Mouse (Mus musculus) stomach, embryonic 14.5 days (tissue): Measurements from ENCODE around the gene Olfr1013. TPM values are rescaled to one million over a fixed set of nuclear protein-coding genes. Genes with fewer than 3 reads are reported as not detected.

Source experiments
- ATAC-seq: fragments of 200-750 bp; cut with Nextera tagmentation; 2 replicates; pipeline ENCODE4 v1.8.0; 2017; ENCODE audit warnings: low read depth, moderate TSS enrichment; ENCODE audit not compliant: insufficient number of reproducible peaks, insufficient read depth, low FRiP score
- H3K27ac ChIP-seq: fragments of 300-500 bp; sonication (generic); 2 replicates; pipeline ENCODE4 v1.5.1; 2014; ENCODE audit warnings: mild to moderate bottlenecking, low read length, moderate library complexity, mixed read lengths
- H3K27me3 ChIP-seq: fragments of 300-500 bp; sonication (generic); 2 replicates; pipeline ENCODE4 v1.6.1; 2014; ENCODE audit warnings: low read length, control low read depth, mixed read lengths; ENCODE audit not compliant: control insufficient read depth, insufficient read depth
- H3K36me3 ChIP-seq: fragments of 300-500 bp; sonication (generic); 2 replicates; pipeline ENCODE4 v1.6.1; 2014; ENCODE audit warnings: mild to moderate bottlenecking, control low read depth, low read length, moderate library complexity, mixed read lengths; ENCODE audit not compliant: control insufficient read depth, insufficient read depth
- H3K4me1 ChIP-seq: fragments of 300-500 bp; sonication (generic); 2 replicates; pipeline ENCODE4 v1.6.1; 2014; ENCODE audit warnings: low read length, control low read depth, mixed read lengths; ENCODE audit not compliant: control insufficient read depth, insufficient read depth
- H3K4me2 ChIP-seq: fragments of 300-500 bp; sonication (generic); replicated peaks from 2 replicates; pipeline ENCODE4 v1.6.1; 2014; ENCODE audit warnings: low read depth, low read length, control low read depth
- H3K4me3 ChIP-seq: fragments of 300-500 bp; sonication (generic); 2 replicates; pipeline ENCODE4 v1.5.1; 2014; ENCODE audit warnings: low read depth, low read length, control low read depth
- H3K9ac ChIP-seq: fragments of 300-500 bp; sonication (generic); replicated peaks from 2 replicates; pipeline ENCODE4 v1.6.1; 2014; ENCODE audit warnings: low read depth, mild to moderate bottlenecking, control low read depth, low read length, moderate library complexity, mixed read lengths
- H3K9me3 ChIP-seq: fragments of 300-500 bp; sonication (generic); 2 replicates; pipeline ENCODE4 v1.6.1; 2016; ENCODE audit warnings: low read depth, low read length, control low read depth; ENCODE audit not compliant: control insufficient read depth
- WGBS: fragments of 180-500 bp; shearing (Covaris S2); extraction: QIAGEN DNeasy Blood & Tissue Kit; methylation state at CpG from one replicate; pipeline ENCODE4 v1.1.7; 2014; 5-methylcytosine and 5-hydroxymethylcytosine counted together
- polyA plus RNA-seq: library from polyadenylated mRNA; unstranded; fragments of >200 nt; fragmentation: Nextera tagmentation; extraction: Ambion mirVana; gene quantifications from 2 replicates; pipeline ENCODE4 v1.2.1, GENCODE M21; 2014

Gene Olfr1013
- polyA plus RNA-seq: not detected in 2 replicates

- no peaks in the 10 kb centered on the region for H3K9me3 ChIP-seq
- H3K4me1 ChIP-seq: no peaks in the 10 kb centered on the region
- no peaks in the 10 kb centered on the region for H3K27me3 ChIP-seq
- no peak within 1 kb of the TSS for H3K4me2 ChIP-seq
- H3K27ac ChIP-seq: no peak within 1 kb of the TSS
- no peak for ATAC-seq
- no peak within 1 kb of the TSS for H3K9ac ChIP-seq
- H3K4me3 ChIP-seq: no peak within 1 kb of the TSS
- no peaks in the 10 kb centered on the region for H3K36me3 ChIP-seq
Observed at GRCm38 (mm10) chr2:85766798-85767197, at the start of gene Olfr1013. Gene Olfr1013 (plus strand): TSS chr2:85767098.

GRCm38 (mm10) chr2:85725793-85726192, 41.1 kb upstream of the Olfr1013 start:
- no peak for ATAC-seq
- no peak overlapping the region for H3K4me2 ChIP-seq
- no peaks in the 10 kb centered on the region for H3K9me3 ChIP-seq
- H3K4me3 ChIP-seq: no peak overlapping the region
- 10% methylated on average over 3 of the region's 3 CpGs for WGBS
- no peak overlapping the region for H3K9ac ChIP-seq
- H3K4me1 ChIP-seq: no peaks in the 10 kb centered on the region
- H3K27me3 ChIP-seq: no peaks in the 10 kb centered on the region
- no peaks in the 10 kb centered on the region for H3K36me3 ChIP-seq
- no peak overlapping the region for H3K27ac ChIP-seq

GRCm38 (mm10) chr2:85753822-85754221, 13.1 kb upstream of the Olfr1013 start:
- Histone ChIP-seq H3K4me1 (no peaks in the 10 kb centered on the region), H3K27ac (no peak overlapping the region), H3K9me3 (no peaks in the 10 kb centered on the region), H3K36me3 (no peaks in the 10 kb centered on the region), H3K4me3 (no peak overlapping the region), H3K9ac (no peak overlapping the region), H3K27me3 (no peaks in the 10 kb centered on the region), H3K4me2 (no peak overlapping the region)
- no peak for ATAC-seq
- 84% methylated on average over 4 of the region's 4 CpGs for WGBS

GRCm38 (mm10) chr2:85762666-85763065, 4.2 kb upstream of the Olfr1013 start, which contains the start of gene Olfr1012:
Gene Olfr1012 (minus strand): TSS chr2:85762766.
- H3K27ac ChIP-seq: no peak within 1 kb of the TSS
- no peaks in the 10 kb centered on the region for H3K4me1 ChIP-seq
- H3K9ac ChIP-seq: no peak within 1 kb of the TSS
- no peaks in the 10 kb centered on the region for H3K27me3 ChIP-seq
- no peak for ATAC-seq
- 65% methylated on average over 1 of the region's 1 CpGs for WGBS
- H3K4me2 ChIP-seq: no peak within 1 kb of the TSS
- H3K36me3 ChIP-seq: no peaks in the 10 kb centered on the region
- H3K9me3 ChIP-seq: no peaks in the 10 kb centered on the region
- no peak within 1 kb of the TSS for H3K4me3 ChIP-seq

GRCm38 (mm10) chr2:85772413-85772812, 5.5 kb downstream of the Olfr1013 start, which contains the start of gene Olfr1014:
Gene Olfr1014 (plus strand): TSS chr2:85772713.
- Histone ChIP-seq H3K27me3 (no peaks in the 10 kb centered on the region), H3K36me3 (no peaks in the 10 kb centered on the region), H3K4me3 (no peak within 1 kb of the TSS), H3K27ac (no peak within 1 kb of the TSS), H3K9me3 (no peaks in the 10 kb centered on the region), H3K4me1 (no peaks in the 10 kb centered on the region), H3K9ac (no peak within 1 kb of the TSS), H3K4me2 (no peak within 1 kb of the TSS)
- ATAC-seq: no peak

- Histone ChIP-seq H3K9me3 (no peaks in the 10 kb centered on the region), H3K4me1 (no peaks in the 10 kb centered on the region), H3K4me2 (no peak within 1 kb of the TSS), H3K27ac (no peak within 1 kb of the TSS), H3K36me3 (no peaks in the 10 kb centered on the region), H3K9ac (no peak within 1 kb of the TSS), H3K27me3 (no peaks in the 10 kb centered on the region), H3K4me3 (no peak within 1 kb of the TSS)
- ATAC-seq: no peak
Observed at GRCm38 (mm10) chr2:85781717-85782116, 14.8 kb downstream of the Olfr1013 start, which contains the start of gene Olfr1015. Gene Olfr1015 (plus strand): TSS chr2:85782017.

- no peak for ATAC-seq
- Histone ChIP-seq H3K27me3 (no peaks in the 10 kb centered on the region), H3K4me2 (no peak overlapping the region), H3K9me3 (no peaks in the 10 kb centered on the region), H3K36me3 (no peaks in the 10 kb centered on the region), H3K9ac (no peak overlapping the region), H3K4me3 (no peak overlapping the region), H3K4me1 (no peaks in the 10 kb centered on the region), H3K27ac (no peak overlapping the region)
- WGBS: 62% methylated on average over 2 of the region's 2 CpGs
Observed at GRCm38 (mm10) chr2:85792331-85792730, 25.4 kb downstream of the Olfr1013 start.

GRCm38 (mm10) chr2:85802444-85802843, 35.5 kb downstream of the Olfr1013 start, which contains the start of gene Olfr1016:
Gene Olfr1016 (minus strand): TSS chr2:85802544.
- ATAC-seq: no peak

GRCm38 (mm10) chr2:85804501-85804900, 37.6 kb downstream of the Olfr1013 start:
- Histone ChIP-seq H3K9me3 (no peaks in the 10 kb centered on the region), H3K4me3 (no peak overlapping the region), H3K36me3 (no peaks in the 10 kb centered on the region), H3K27me3 (no peaks in the 10 kb centered on the region), H3K4me2 (no peak overlapping the region), H3K27ac (no peak overlapping the region), H3K9ac (no peak overlapping the region), H3K4me1 (no peaks in the 10 kb centered on the region)
- no peak for ATAC-seq
- WGBS: 74% methylated on average over 4 of the region's 4 CpGs

More at GRCm38 (mm10) chr2:85802444-85802843, 35.5 kb downstream of the Olfr1013 start, which contains the start of gene Olfr1016:
- WGBS: 84% methylated on average over 2 of the region's 2 CpGs
- no peak within 1 kb of the TSS for H3K9ac ChIP-seq
- no peaks in the 10 kb centered on the region for H3K27me3 ChIP-seq
- no peaks in the 10 kb centered on the region for H3K9me3 ChIP-seq
- no peak within 1 kb of the TSS for H3K27ac ChIP-seq
- H3K4me1 ChIP-seq: no peaks in the 10 kb centered on the region
- H3K36me3 ChIP-seq: no peaks in the 10 kb centered on the region
- H3K4me3 ChIP-seq: no peak within 1 kb of the TSS
- no peak within 1 kb of the TSS for H3K4me2 ChIP-seq
